Mouse (Mus musculus) inflammation-experienced regulatory T-cells, adult 6 months (primary cell): ENCODE measurements around the gene Chmp2b. TPM values are rescaled to one million over a fixed set of nuclear protein-coding genes. Genes with fewer than 3 reads are reported as not detected.

Experiments used
- ATAC-seq: one replicate; pipeline ENCODE4 v1.8.0; 2017
- polyA plus RNA-seq, 3 experiments: library from polyadenylated mRNA; unstranded; fragments of 100-300 nt; shearing (Covaris generic); gene quantifications; one replicate each; pipeline ENCODE4 v1.2.1; 2017

The Chmp2b gene
- polyA plus RNA-seq, 3 experiments from 2014 or later = 21.7 to 28.2 (median 27.5) TPM

DNA sequence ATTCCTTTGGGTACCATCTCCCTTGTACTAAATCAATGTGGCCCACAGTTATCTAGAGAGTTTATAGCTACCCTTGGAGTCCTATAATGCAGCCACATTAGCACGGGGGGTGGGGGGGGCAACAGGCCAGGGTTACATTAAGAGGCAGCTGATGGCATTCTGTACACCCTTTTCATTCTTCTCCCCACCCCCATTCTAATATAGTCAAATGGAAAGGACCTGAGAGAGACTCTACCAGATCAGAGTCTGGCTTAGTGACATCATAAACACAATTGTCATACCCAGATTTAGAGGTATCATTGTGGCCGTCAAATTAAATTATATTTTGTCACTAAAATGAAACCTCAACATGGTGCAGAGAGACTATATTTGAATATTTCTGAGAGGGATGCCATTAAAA is 36.5 kb downstream of the Chmp2b start:
- no peak for ATAC-seq

DNA sequence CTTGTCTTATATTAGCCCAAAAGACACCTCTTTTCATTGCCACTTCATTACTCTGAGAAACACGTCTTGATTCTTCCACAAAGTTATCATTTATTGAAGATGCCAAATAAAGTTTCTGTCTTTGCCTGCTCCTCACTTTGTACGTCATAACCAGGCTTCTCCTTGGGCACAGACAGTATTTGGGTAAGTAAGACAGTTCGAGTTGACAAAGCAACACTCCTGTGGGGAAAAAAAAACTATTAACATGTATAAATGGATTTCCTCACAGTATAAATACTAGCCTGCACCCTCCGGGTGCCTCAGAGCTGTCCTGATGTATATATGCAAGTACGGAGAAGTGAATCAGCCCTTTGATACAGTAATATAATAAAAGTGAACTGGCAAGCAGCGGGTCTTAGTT is 42.3 kb downstream of the Chmp2b start, which contains the start of gene Pou1f1:
TSS of gene Pou1f1 (plus strand) at position 301 of the 400 bp plus-strand sequence.
- ATAC-seq = no peak

DNA sequence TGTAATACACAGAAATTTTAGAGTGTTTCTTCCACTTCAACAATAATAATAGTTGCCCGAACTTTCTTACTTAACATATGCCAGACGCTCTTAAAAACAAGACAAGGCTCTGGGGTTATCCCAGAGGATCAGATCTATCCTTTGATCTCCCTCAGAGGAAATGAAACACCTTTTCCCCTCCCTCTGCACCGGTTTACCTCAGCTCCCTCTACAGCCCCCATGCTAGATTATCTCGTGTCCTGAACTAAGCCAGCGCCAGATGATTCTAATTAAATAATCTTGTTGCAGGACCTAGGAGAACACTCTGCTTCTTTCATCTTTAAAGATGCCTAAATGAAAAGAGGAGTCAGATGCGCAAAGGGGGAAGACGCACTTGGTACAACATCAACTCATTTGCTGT is 48.3 kb downstream of the Chmp2b start:
- ATAC-seq = no peak

DNA sequence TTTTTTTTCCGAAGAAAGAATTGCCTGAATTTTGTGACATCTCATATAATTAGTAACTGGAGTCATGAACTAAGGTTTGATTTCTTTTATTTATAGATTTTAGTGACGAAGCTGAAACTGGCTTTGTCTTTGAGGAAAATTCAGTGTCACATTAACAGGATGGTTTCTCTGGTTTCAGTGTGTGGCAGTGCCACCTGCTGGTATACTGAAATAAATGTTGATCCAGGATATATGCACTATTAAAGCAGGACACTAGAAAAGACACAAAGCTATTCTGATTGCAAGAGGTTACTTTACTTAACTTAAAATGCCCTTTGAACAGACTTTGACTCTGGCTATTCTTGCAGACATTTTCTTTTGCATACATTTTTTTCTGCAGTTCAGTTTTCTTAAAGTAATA is 65.5 kb downstream of the Chmp2b start:
- peak; percentile 50 for ATAC-seq

DNA sequence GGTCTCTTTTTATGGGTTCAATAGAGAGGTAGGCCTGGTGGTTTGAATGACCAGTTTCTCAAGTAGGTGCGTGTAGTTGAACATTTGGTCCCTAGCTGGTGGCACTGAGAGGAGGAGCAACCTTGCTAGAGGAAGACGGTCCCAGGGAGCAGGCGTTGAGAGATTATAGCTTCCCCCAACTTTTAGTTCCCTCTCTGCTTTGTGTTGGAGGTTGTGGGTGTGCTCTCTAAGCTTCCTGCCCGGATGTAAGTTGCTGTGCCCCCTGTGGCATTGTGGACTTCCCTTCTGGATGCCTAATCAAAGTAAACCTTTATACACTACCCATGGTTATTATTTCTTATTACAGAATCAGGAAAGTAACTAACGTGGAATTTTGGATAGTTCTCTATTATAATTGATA is 66.5 kb downstream of the Chmp2b start:
- no peak for ATAC-seq

Other genes with a start within 250 kb of the Chmp2b start
- gene Pou1f1, start 42.2 kb downstream of the Chmp2b start, polyA plus RNA-seq = under 1 TPM in 2 of 3 experiments, not detected in 1; 0.24 to 0.26 TPM